Mouse (Mus musculus) Patski (cell line): ENCODE measurements at regions not wholly inside any gene's neighbourhood (a gene's known extent, or its start where the extent isn't known, plus 50 kb on each side); places are given as distances from the start of the nearest gene placed in this dataset.
A peak's percentile ranks its signal among the peaks of the same experiment; 100 is the strongest.

ENCODE experiments used
- ATAC-seq: fragments of 100-300 bp; one replicate; pipeline ENCODE4 v1.8.0; 2021
- CTCF ChIA-PET: fragments of 350-600 bp; sonication (Branson Sonifier 250); formaldehyde crosslinking; loops from one replicate; lab custom pipeline; 2022; ENCODE audit warnings: inconsistent platforms; lab: Charles Lee
- POLR2A ChIA-PET: fragments of 350-600 bp; sonication (Branson Sonifier 250); formaldehyde crosslinking; loops from one replicate; lab custom pipeline; 2022; ENCODE audit warnings: antibody characterized with exemption, inconsistent platforms; lab: Charles Lee
- DNase-seq: peaks from one replicate; pipeline ENCODE4 v3.0.0-alpha.2; 2011; ENCODE audit warnings: low read depth, low spot score
- H3K27me3 ChIP-seq: fragments of 371-371 bp; one replicate; pipeline ENCODE4 v1.5.1; 2021
- CTCF ChIP-seq: fragments of 100-300 bp; IDR thresholded peaks from one replicate; pipeline ENCODE4 v1.5.1; 2021
- in situ Hi-C: fragments of 300-500 bp; cut with MboI; formaldehyde crosslinking; loops from 3 replicates; pipeline ENCODE4 v1.11.1; 2018; ENCODE audit warnings: low pct_unique_long_range_greater_than_20kb, mixed read lengths

DNA sequence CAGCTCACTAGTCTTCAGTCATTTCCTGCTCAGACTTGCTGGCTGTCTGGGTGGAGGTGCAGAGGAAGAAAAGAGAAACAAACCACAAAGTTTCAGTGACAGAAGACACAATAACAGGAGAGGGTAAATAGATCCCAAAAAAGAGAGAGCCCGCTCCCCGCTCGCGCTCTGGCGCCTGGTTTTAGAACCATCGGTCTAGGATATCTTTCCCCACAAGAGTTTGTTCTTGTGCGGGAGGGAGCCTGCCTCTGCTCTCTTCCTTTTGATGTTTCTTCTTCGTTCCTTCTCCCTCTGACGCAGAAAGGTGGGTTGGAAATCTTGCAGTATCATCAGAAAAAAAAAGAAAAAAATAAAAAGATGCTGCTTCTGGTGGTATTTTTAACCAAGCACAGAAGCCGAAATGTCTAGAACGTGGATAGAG is 71.3 kb upstream of the Zfp217 start:
- H3K27me3 ChIP-seq: no peaks in the 10 kb centered on the region
- ATAC-seq (no peak), DNase-seq (no peak)
- CTCF ChIA-PET: interaction anchor here (1.0 to 1.5 kb wide), 2 partner anchors 25 to 90 kb away, joined by 3 to 5 read pairs; no protein-coding TSS in a partner anchor
- TF ChIP-seq CTCF: no peak
- in situ Hi-C loops: no loop called here
- POLR2A ChIA-PET: no interaction called here

DNA sequence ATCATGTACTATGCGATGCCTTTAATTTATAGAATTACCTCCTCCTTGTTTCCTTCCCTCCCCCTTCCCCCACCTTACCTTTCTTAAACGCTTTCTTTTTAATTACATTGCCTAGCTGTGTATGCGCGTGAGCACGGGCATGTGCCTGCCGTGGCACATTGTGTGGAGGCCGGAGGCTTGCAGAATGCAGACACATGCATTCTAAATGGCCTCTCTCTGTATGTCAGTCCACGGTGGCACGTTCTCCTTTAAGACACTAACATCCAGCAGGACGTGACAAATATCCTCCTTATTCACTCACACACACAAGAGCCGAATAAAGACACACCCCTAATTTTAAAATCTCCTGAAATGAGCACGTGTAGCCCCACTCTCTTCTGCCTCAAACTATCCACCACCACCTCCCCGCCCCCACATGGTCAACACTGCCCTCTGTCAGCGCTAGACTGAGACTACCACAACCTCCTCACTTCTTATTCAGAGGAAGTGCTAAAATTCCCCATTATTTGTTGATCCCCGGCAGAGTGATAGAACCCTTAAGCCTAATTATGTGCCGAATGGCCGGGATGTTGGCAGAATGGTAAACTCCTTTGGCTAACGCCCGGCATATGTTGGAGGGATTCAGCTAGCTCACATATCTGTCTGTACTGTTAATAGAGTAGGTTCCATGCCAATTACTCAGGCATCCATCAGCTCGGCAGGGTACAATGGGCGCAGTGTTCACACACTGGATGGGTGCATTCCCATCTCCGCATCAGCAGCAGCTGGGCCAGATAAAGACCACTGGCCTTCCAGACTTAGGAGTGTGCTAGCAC is 70.5 kb upstream of the Zfp217 start:
- peak; percentile 75 for TF ChIP-seq CTCF
- in situ Hi-C loops: no loop called here
- no peaks in the 10 kb centered on the region for H3K27me3 ChIP-seq
- no peak for DNase-seq
- ChIA-PET CTCF (interaction anchor here (1.0 to 1.5 kb wide), 3 partner anchors 26 to 89 kb away, joined by 3 to 5 read pairs (median 3); no protein-coding TSS in a partner anchor), POLR2A (no interaction called here)
- ATAC-seq: peak; percentile 62

DNA sequence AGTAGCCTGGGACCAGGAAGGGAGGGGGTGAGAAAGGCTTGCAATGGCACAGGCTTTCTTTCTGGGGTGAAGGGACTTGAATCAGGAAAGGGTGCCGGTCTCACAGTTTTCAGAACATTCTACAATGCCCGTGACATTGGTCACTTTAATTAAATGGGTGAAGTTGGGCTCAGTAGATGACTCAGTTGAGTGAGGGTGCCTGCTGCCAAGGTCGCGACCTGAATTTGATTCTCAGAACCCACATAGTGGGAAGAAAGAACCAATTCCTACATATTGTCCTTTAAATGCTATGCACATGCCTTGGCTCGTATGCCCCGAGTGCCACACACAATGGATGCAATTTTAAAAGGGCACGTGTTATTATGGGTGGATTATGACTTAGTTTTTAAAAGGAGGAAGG is 68.4 kb upstream of the Zfp217 start:
- in situ Hi-C loops: no loop called here
- DNase-seq: no peak
- ChIA-PET CTCF (interaction anchor here (1.6 kb wide), 1 partner anchor 24 kb away, joined by 3 read pairs; no protein-coding TSS in a partner anchor), POLR2A (no interaction called here)
- TF ChIP-seq CTCF: no peak
- no peak for ATAC-seq
- no peaks in the 10 kb centered on the region for H3K27me3 ChIP-seq

DNA sequence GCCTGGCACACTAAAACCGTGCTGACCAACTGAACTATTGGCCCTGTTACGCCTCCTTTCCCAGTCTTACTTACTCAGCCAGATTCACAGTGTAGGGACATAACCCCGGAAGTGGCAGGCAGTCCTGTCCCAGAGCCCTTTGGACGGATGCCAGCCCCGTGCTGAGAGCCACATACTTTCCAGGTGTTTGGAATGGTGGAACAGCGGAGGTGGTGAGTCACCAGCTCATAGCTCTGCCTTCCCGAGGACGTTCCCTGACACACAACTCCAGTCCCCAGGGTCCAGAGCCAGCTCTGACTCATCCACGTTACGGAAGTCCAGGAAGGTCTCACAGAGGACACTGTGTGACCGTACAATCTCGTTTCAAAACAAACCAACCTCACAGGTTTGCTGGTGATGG is 61.2 kb upstream of the Zfp217 start:
- in situ Hi-C loops: loop anchor here (10.0 kb wide), 1 partner anchor 84 kb away; no protein-coding TSS in a partner anchor
- ATAC-seq (peak; percentile 95), DNase-seq (peak; percentile 98)
- POLR2A ChIA-PET: no interaction called here
- no peaks in the 10 kb centered on the region for H3K27me3 ChIP-seq
- CTCF ChIA-PET: interaction anchor here (1.0 to 1.2 kb wide), 2 partner anchors 61 to 92 kb away, joined by 3 read pairs; no protein-coding TSS in a partner anchor
- no peak for TF ChIP-seq CTCF

DNA sequence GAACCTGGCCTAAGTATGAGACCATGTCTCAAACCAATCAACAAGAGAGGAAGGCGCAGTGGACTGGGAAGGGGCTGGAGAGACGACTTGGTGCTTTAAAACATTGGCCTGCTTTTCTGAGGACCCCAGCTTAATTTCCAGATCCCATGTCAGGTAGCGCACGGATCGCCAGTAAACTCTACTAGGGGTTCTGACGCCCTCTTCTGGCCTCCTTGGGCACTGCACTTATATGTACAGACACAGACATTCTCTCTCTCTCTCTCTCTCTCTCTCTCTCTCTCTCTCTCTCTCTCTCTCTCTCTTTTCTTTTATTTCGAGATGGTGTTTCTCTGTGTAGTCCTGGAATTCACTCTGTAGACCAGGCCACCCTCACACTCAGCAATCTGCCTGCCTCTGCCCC is 60.0 kb upstream of the Zfp217 start:
- DNase-seq: no peak
- in situ Hi-C loops: loop anchor here (10.0 kb wide), 1 partner anchor 83 kb away; no protein-coding TSS in a partner anchor
- TF ChIP-seq CTCF: no peak
- no peak for ATAC-seq
- CTCF ChIA-PET: interaction anchor here (0.7 kb wide), 1 partner anchor 34 kb away, joined by 3 read pairs; no protein-coding TSS in a partner anchor
- POLR2A ChIA-PET: no interaction called here
- H3K27me3 ChIP-seq: no peaks in the 10 kb centered on the region

DNA sequence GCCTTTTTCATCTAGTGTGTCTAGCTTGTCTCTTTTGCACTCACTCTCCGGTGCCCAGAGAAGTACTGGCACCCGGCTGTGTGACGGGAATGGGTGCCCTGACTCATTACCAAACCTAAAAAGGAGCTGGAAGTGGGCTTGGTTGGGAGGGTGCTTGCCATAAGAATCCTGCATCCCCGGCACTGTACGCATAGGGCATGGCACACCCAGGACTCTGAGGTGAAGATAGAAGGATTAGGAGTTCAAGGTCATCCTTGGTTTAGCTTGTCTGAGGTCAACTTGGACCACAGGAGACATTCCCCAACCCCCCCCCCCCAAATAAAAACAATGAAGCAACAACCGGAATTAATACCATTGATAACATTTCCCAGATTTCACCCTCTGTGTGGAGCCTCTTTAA is 59.5 kb upstream of the Zfp217 start:
- CTCF ChIA-PET: no interaction called here
- no peaks in the 10 kb centered on the region for H3K27me3 ChIP-seq
- ATAC-seq (no peak), DNase-seq (no peak)
- POLR2A ChIA-PET: no interaction called here
- in situ Hi-C loops: loop anchor here (10.0 kb wide), 1 partner anchor 83 kb away; no protein-coding TSS in a partner anchor
- TF ChIP-seq CTCF: no peak

DNA sequence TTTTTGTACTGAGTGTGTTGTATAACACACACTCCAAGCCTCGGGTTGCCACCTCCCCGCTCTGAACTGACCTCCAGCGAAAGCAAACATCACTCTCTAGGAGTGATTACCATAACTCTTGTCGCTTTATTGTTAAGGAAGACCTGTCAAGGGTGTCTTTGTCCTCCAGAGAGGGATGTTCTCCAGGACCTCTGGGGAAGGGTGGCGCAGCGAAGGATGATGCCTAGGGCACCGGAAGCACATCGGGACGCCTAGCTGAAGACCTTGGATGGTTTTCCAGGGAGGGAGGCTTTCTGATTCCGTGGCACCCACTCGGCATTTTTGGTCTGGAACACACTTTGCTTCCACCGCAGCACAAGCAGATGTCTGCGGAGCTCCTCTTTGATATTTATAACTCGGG is 59.0 kb upstream of the Zfp217 start:
- DNase-seq: no peak
- no peak for TF ChIP-seq CTCF
- H3K27me3 ChIP-seq: no peaks in the 10 kb centered on the region
- POLR2A ChIA-PET: no interaction called here
- CTCF ChIA-PET: no interaction called here
- in situ Hi-C loops: loop anchor here (10.0 kb wide), 1 partner anchor 82 kb away; no protein-coding TSS in a partner anchor
- no peak for ATAC-seq

DNA sequence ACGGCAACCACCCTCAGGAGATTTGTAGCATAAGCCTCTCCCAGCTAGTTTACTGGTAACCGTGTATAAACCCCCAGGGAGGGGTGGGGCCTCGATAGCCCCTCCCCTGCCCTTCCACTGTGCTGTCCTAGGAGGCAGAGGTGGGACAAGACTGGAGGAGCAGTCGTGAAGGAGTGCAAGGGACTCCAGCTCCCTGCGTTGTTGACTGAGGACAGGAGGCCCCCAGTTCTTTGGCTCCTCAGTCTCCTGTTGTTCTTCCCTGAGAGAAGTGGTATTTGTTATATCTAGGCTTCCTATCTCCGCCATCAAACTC is 58.5 kb upstream of the Zfp217 start:
- no peak for DNase-seq
- CTCF ChIA-PET: no interaction called here
- TF ChIP-seq CTCF: no peak
- H3K27me3 ChIP-seq: no peaks in the 10 kb centered on the region
- no peak for ATAC-seq
- in situ Hi-C loops: loop anchor here (10.0 kb wide), 1 partner anchor 82 kb away; no protein-coding TSS in a partner anchor
- POLR2A ChIA-PET: no interaction called here

DNA sequence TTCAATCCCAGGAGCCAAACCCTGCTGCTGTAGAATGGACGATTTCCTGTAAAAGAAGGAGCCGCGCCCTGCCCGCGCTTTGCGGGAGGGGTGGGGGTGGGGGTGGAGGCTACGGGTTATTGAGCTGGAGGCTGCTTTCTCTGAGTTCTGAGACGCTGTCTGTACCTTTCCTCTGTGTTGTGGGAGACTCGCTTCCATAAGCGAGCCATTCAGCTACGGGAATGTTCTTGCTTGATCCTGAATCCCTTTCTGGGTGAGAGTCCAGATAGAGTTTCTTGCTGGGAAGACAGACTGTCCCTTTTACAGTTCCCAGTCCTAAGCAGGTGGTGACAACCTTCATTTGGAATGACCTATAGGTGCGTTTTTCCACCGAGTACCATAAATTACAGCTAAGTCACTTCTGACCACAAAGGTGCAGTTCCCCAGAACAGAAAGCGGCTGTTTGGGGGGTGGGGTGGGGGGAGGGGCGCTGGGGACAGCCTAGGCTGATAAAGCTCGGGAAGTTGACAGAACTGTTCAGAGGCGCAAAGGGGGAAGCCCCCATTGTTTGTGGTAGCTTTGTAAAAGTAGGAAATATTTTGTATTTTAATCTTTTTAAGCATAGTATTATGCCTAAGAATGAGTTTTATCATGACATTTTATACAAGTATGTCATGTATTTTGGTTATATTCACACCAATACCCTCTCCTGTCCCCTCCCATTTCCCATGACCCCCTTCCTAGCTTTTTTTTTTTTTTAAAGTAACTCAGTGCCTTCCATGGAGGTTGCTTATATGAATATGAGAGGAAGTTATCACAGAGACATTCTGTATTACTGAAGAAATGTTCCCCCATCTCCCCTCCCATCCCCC is 57.9 kb upstream of the Zfp217 start:
- DNase-seq: no peak
- CTCF ChIA-PET: no interaction called here
- POLR2A ChIA-PET: no interaction called here
- no peak for TF ChIP-seq CTCF
- H3K27me3 ChIP-seq: no peaks in the 10 kb centered on the region
- in situ Hi-C loops: loop anchor here (10.0 kb wide), 1 partner anchor 81 kb away; no protein-coding TSS in a partner anchor
- ATAC-seq: peak; percentile 41

DNA sequence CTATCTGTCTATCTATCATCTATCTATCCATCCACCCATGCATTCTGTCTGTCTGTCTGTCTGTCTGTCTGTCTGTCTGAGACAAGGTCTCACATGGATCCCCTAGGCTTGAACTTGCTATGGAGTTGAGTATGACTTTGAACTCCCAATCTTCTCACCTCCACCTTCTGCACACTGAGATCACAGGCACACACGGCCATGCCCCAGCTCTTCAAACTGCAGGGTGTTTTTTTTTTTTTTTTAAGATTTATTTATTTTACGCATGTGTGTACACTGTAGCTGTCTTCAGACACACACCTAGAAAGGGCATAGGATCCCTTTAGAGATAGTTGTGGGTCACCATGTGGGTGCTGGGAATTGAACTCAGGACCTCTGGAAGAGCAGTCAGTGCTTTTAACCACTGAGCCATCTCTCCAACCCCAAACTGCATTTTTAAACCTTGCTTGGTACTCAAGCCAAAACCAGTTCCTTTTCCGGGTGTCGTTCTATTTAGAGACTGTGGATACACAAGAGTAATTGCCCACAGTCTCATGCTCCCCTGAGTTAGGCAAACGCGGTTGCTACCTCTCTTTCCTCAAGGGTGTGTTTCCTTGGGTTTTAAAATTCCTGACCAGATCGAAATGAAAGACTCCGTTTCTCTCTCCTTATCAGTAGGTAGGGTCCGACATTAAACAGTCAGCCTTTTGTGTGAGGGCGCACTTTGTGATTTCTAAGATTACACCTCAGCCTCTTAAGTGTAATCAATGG is 57.0 kb upstream of the Zfp217 start:
- DNase-seq (no peak), ATAC-seq (peak; percentile 13)
- no peak for TF ChIP-seq CTCF
- no peaks in the 10 kb centered on the region for H3K27me3 ChIP-seq
- in situ Hi-C loops: loop anchor here (10.0 kb wide), 1 partner anchor 80 kb away; no protein-coding TSS in a partner anchor
- POLR2A ChIA-PET: no interaction called here
- CTCF ChIA-PET: no interaction called here
